Comparison of ENCODE assay signal across 11 mouse cellular contexts in the genomic region with DNA sequence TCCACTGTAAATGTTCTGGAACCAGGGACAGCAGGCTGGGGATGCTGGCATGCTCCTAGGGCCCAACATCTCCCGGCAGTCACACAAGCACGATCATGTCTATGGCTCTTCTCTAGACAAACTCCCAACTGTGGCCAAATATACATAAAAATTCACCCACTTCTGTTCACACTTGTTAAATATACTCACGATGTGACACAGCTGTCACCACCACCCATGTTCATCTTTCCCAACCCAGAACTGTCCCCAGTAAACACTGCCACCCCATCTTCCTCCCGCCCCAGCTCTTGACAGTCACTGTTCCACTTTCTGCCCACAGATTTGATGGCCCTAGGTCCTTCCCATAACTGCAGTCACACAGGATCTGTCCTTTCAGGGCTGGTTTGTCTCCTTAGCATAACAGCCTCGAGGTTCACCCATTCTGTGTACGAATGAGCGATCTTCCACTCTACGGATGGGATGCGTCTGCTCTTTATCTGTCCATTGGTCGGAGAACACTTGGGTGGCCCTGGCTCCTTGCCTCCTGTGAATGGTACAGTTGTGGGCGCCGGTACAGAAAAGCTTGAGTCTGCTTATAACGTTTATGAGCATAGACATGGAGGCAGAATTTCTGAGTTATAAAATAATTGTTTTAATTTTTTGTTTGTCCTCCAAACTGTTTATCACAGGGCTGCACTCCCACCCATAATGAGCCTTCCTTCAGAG. TPM values are rescaled to one million over a fixed set of nuclear protein-coding genes. Genes with fewer than 3 reads are reported as not detected.
DNase-seq lines count a peak whose midpoint lies in the region; ATAC-seq and TF ChIP-seq lines count a peak whose summit lies in the region.
"Had no signal": no experiment of that assay in that cellular context is flagged by ENCODE, and none has a peak within 500 bp of the region (broad histone marks: within the 10 kb centered on the region; RNA-seq: fewer than 3 reads in every experiment).

No protein-coding gene starts in this region.

- no peaks in the 10 kb centered on the region for H3K36me3 ChIP-seq in forebrain, postnatal 0 days (ENCODE audit: insufficient read depth)
- H3K36me3 ChIP-seq in limb, embryonic 12.5 days, result no peaks in the 10 kb centered on the region
- H3K36me3 ChIP-seq: limb, embryonic 15.5 days had no signal

- no peaks in the 10 kb centered on the region for H3K9me3 ChIP-seq in forebrain, postnatal 0 days (ENCODE audit: low read length)
- H3K9me3 ChIP-seq in limb, embryonic 12.5 days, result no peaks in the 10 kb centered on the region
- H3K9me3 ChIP-seq: limb, embryonic 15.5 days had no signal

- ATAC-seq in forebrain, postnatal 0 days, result no peak
- no peak for ATAC-seq in limb, embryonic 12.5 days (ENCODE audit: insufficient number of reproducible peaks, insufficient read depth, low FRiP score, low TSS enrichment, low read depth)

- peak; percentile 71 to 77 for DNase-seq in frontal cortex, adult 2 months (ENCODE audit: extremely low spot score in 1 of 2, low spot score in 1 of 2)
- DNase-seq in frontal cortex, postnatal 10 days (ENCODE audit: low spot score in 2 of 2), result no peak
- peak; percentile 83 for DNase-seq in brain, adult 2 months (ENCODE audit: low read depth, low spot score)
- DNase-seq in forebrain, postnatal 0 days, result no peak
- DNase-seq in layer of hippocampus, postnatal 36 days, result no peak
- DNase-seq in layer of hippocampus, postnatal 25 days (ENCODE audit: extremely low spot score in 1 of 2, low spot score in 1 of 2), result no peak
- no peak for DNase-seq in adrenal gland, postnatal 36 days
- DNase-seq: kidney, adult 2 months had no signal

- WGBS in forebrain, postnatal 0 days, result 33% methylated on average over 13 of the region's 13 CpGs
- WGBS in limb, embryonic 12.5 days, result 60% methylated on average over 13 of the region's 13 CpGs

- no peaks in the 10 kb centered on the region for H3K27me3 ChIP-seq in forebrain, postnatal 0 days (ENCODE audit: insufficient read depth, low read length)
- peaks cover 98% of the 10 kb centered on the region for H3K27me3 ChIP-seq in limb, embryonic 12.5 days

- no peak overlapping the region for H3K27ac ChIP-seq in forebrain, postnatal 0 days (ENCODE audit: low read depth, low read length)
- no peak overlapping the region for H3K27ac ChIP-seq in limb, embryonic 12.5 days
- H3K27ac ChIP-seq: limb, embryonic 15.5 days had no signal

- peak overlapping the region; percentile 31; the same call in 1 of the 2 replicates for H3K9ac ChIP-seq in forebrain, postnatal 0 days
- no peak overlapping the region for H3K9ac ChIP-seq in limb, embryonic 12.5 days (replicated peaks)
- H3K9ac ChIP-seq: limb, embryonic 15.5 days had no signal

- no peak for TF ChIP-seq CTCF in forebrain, postnatal 0 days (IDR thresholded peaks at IDR 0.05; ENCODE audit: low read depth)

- peaks cover 24% of the 10 kb centered on the region for H3K4me1 ChIP-seq in forebrain, postnatal 0 days (ENCODE audit: insufficient read depth)
- peaks cover 62% of the 10 kb centered on the region for H3K4me1 ChIP-seq in limb, embryonic 12.5 days (replicated peaks)

- peak overlapping the region; percentile 34; the same call in 1 of the 2 replicates for H3K4me2 ChIP-seq in forebrain, postnatal 0 days (ENCODE audit: low read depth)
- peak overlapping the region; percentile 52 for H3K4me2 ChIP-seq in limb, embryonic 12.5 days

- no peak overlapping the region for H3K4me3 ChIP-seq in forebrain, postnatal 0 days (ENCODE audit: low read depth, low read length)
- H3K4me3 ChIP-seq in limb, embryonic 12.5 days (replicated peaks), result no peak overlapping the region

RNA-seq across cellular contexts. Expression of gene Hes5, which starts 3.3 kb away (rescaled TPM):
- 45.3 and 68.8 TPM in 2 replicates for polyA plus RNA-seq in frontal cortex, adult 2 months (2012; rRNA removed)
- 92.2 and 100 TPM in 2 replicates for total RNA-seq in forebrain, postnatal 0 days (2014; rRNA removed)
- polyA plus RNA-seq in forebrain, postnatal 0 days (2015; fragmentation: Nextera tagmentation; extraction: Ambion mirVana), result 107 and 120 TPM in 2 replicates
- polyA plus RNA-seq in limb, embryonic 12.5 days (2016; fragmentation: Nextera tagmentation; extraction: Ambion mirVana), result 0.54 and 1.1 TPM in 2 replicates
- total RNA-seq in layer of hippocampus, postnatal 36 days (2021), result 10 to 100 TPM; 17.6 to 28.1 TPM
- total RNA-seq in layer of hippocampus, postnatal 25 days (2021), result 10 to 100 TPM; 30.2 to 37.9 TPM
- total RNA-seq in adrenal gland, postnatal 36 days (2021), result not detected
- total RNA-seq: common myeloid progenitor, adult 5-6 weeks had no signal
- polyA plus RNA-seq: kidney, adult 2 months had no signal

RNA-seq across cellular contexts. Expression of gene Pank4, which starts 6.5 kb away (rescaled TPM):
- polyA plus RNA-seq in frontal cortex, adult 2 months (2012; rRNA removed), result 73.0 and 76.7 TPM in 2 replicates
- 39.7 and 40.0 TPM in 2 replicates for total RNA-seq in forebrain, postnatal 0 days (2014; rRNA removed)
- 20.4 and 22.6 TPM in 2 replicates for polyA plus RNA-seq in forebrain, postnatal 0 days (2015; fragmentation: Nextera tagmentation; extraction: Ambion mirVana)
- polyA plus RNA-seq in limb, embryonic 12.5 days (2016; fragmentation: Nextera tagmentation; extraction: Ambion mirVana), result 56.3 and 60.5 TPM in 2 replicates
- total RNA-seq in layer of hippocampus, postnatal 36 days (2021), result 10 to 100 TPM; 40.6 to 40.8 TPM
- 10 to 100 TPM; 34.9 to 37.1 TPM for total RNA-seq in layer of hippocampus, postnatal 25 days (2021)
- total RNA-seq in adrenal gland, postnatal 36 days (2021), result 10 to 100 TPM; 24.1 to 35.9 TPM

RNA-seq across cellular contexts. Expression of gene Tnfrsf14, which starts 29.1 kb away (rescaled TPM):
- 1.7 and 1.9 TPM in 2 replicates for polyA plus RNA-seq in frontal cortex, adult 2 months (2012; rRNA removed)
- total RNA-seq in forebrain, postnatal 0 days (2014; rRNA removed), result 2.6 TPM in 1 of 2 replicates, not detected in the other
- not detected in 2 replicates for polyA plus RNA-seq in forebrain, postnatal 0 days (2015; fragmentation: Nextera tagmentation; extraction: Ambion mirVana)
- 1.0 and 1.4 TPM in 2 replicates for polyA plus RNA-seq in limb, embryonic 12.5 days (2016; fragmentation: Nextera tagmentation; extraction: Ambion mirVana)
- total RNA-seq in layer of hippocampus, postnatal 36 days (2021), result 1 to 10 TPM in 1 of 2 experiments, under 1 TPM in 1; 0.60 to 1.1 TPM
- total RNA-seq in layer of hippocampus, postnatal 25 days (2021), result 1 to 10 TPM in 1 of 2 experiments, under 1 TPM in 1; 0.62 to 1.9 TPM
- 1 to 10 TPM; 6.7 to 7.2 TPM for total RNA-seq in adrenal gland, postnatal 36 days (2021)

RNA-seq across cellular contexts. Expression of gene Fam213b, which starts 58.5 kb away (rescaled TPM):
- 121 and 126 TPM in 2 replicates for polyA plus RNA-seq in frontal cortex, adult 2 months (2012; rRNA removed)
- total RNA-seq in forebrain, postnatal 0 days (2014; rRNA removed), result 30.8 and 41.2 TPM in 2 replicates
- polyA plus RNA-seq in forebrain, postnatal 0 days (2015; fragmentation: Nextera tagmentation; extraction: Ambion mirVana), result 59.7 and 62.1 TPM in 2 replicates
- polyA plus RNA-seq in limb, embryonic 12.5 days (2016; fragmentation: Nextera tagmentation; extraction: Ambion mirVana), result 42.8 and 43.2 TPM in 2 replicates
- total RNA-seq in layer of hippocampus, postnatal 36 days (2021), result 10 to 100 TPM; 40.4 to 45.9 TPM
- 10 to 100 TPM; 40.9 to 51.7 TPM for total RNA-seq in layer of hippocampus, postnatal 25 days (2021)
- 100 to 1,000 TPM in 1 of 2 experiments, 10 to 100 TPM in 1; 42.9 to 150 TPM for total RNA-seq in adrenal gland, postnatal 36 days (2021)

Comparison
In these comparisons a context has a peak if more than half of its experiments do, and no peak if none do; other contexts are left out.
1. DNase-seq: peak in frontal cortex, adult 2 months (2 of 2) and brain, adult 2 months (single experiment); none in frontal cortex, postnatal 10 days (0 of 2), forebrain, postnatal 0 days (single experiment), layer of hippocampus, postnatal 36 days (0 of 2), layer of hippocampus, postnatal 25 days (0 of 2) and adrenal gland, postnatal 36 days (0 of 2).
2. RNA of gene Hes5, which starts 3.3 kb away (total RNA-seq): 92.2 to 100 TPM in forebrain, postnatal 0 days, 30.2 to 37.9 TPM in layer of hippocampus, postnatal 25 days and 17.6 to 28.1 TPM in layer of hippocampus, postnatal 36 days; not detected in adrenal gland, postnatal 36 days; every median in the first group is over 10 times any median in the second.